Mouse (Mus musculus): ENCODE results near the gene C1ra. TPM values are rescaled to one million over a fixed set of nuclear protein-coding genes. Genes with fewer than 3 reads are reported as not detected.
A peak's percentile ranks its signal among the peaks of the same experiment; 100 is the strongest.
"Not testable (repeated sequence)": the region's sequence is repeated elsewhere in the genome, so short reads cannot be mapped to it uniquely, and the experiment has no call there.

C1ra gene
- polyA plus RNA-seq, 1 experiment from 2014 or later, result 5.1 TPM

DNA sequence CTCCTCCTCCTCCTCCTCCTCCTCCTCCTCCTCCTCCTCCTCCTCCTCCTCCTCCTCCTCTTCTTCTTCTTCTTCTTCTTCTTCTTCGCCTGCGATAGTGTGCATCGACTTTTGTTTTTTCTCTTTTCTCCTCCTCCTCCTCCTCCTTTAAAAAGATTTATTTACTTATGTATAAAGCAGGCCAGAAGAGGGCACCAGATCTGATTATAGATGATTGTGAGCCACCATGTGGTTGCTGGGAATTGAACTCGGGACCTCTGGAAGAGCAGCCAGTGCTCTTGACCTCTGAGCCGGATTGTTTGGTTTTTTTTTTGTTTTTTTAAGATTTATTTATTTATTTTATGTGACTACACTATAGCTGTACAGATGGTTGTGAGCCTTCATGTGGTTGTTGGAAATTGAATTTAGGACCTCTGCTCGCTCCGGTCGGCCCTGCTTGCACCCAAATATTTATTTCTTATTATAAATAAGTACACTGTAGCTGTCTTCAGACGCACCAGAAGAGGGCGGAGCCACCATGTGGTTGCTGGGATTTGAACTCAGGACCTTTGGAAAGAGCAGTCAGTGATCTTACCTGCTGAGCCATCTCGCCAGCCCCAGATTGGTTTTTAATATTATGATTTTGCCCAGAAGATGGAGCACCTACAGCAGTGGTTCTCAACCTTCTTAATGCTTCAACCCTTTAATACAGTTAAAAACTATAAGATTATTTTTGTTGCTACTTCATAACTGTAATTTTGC is 36.7 kb upstream of the C1ra start:
- H3K9me3 ChIP-seq (ENCODE audit: control insufficient read depth, low read length); ATAC-seq; H3K36me3 ChIP-seq (ENCODE audit: control insufficient read depth, insufficient read depth, low read length); H3K4me3 ChIP-seq (ENCODE audit: low read length); H3K9ac ChIP-seq (ENCODE audit: low read depth, low read length); H3K4me2 ChIP-seq (ENCODE audit: low read depth, low read length); H3K27me3 ChIP-seq (replicated peaks; ENCODE audit: control insufficient read depth, insufficient read depth, low read length); H3K27ac ChIP-seq (ENCODE audit: low read length): not testable (repeated sequence)
- WGBS, result 83% methylated on average over 8 of the region's 11 CpGs
- peaks cover 17% of the 10 kb centered on the region for H3K4me1 ChIP-seq (ENCODE audit: control insufficient read depth, insufficient read depth, low read length)

DNA sequence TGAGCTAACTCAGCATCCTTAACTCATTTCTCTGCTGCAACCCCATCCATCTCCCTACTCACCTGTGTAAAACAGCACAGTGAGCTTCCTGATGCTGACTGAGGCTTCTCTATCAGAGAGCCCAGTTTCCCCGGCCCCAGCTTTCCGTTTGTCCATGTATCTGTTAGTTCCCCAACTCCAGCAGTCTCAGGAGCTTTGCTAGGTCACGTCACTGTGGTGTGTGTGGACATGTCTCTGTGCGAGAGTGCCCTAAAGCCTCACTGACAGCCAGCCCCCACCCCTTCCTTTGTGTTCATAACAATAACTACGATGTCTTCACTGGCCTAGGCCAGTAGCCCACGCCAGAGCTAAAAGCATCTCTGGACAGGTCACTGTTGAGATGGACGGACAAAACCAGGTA is 36.0 kb upstream of the C1ra start:
- 86% methylated on average over 7 of the region's 7 CpGs for whole genome bisulfite sequencing
- no peak for ATAC-seq
- H3K27me3 ChIP-seq (replicated peaks; ENCODE audit: control insufficient read depth, insufficient read depth, low read length), result no peaks in the 10 kb centered on the region
- no peak overlapping the region for H3K9ac ChIP-seq (ENCODE audit: low read depth, low read length)
- no peaks in the 10 kb centered on the region for H3K36me3 ChIP-seq (ENCODE audit: control insufficient read depth, insufficient read depth, low read length)
- H3K4me1 ChIP-seq (ENCODE audit: control insufficient read depth, insufficient read depth, low read length), result peaks cover 17% of the 10 kb centered on the region
- H3K4me3 ChIP-seq (ENCODE audit: low read length), result no peak overlapping the region
- no peak overlapping the region for H3K27ac ChIP-seq (ENCODE audit: low read length)
- H3K9me3 ChIP-seq (ENCODE audit: control insufficient read depth, low read length), result no peaks in the 10 kb centered on the region
- no peak overlapping the region for H3K4me2 ChIP-seq (ENCODE audit: low read depth, low read length)

DNA sequence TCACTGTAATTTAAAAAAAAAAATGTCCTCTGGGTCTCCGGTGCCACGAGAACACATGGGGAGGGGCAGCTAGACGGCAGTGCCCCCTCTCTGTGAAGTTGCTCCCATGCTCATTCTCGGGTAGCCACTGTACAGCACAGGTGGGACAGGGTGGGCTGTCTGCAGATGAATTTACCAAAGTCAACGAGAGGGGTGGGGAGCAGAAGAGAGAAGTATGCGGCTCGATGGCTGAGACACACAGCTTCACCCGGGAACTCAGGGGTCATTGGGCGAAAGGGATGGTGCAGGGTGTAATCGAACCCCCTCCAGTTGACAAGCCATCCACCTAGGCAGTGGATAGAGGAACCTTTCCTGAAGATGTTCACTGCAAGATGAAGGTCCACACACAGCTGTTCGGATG is 35.4 kb upstream of the C1ra start:
- H3K4me2 ChIP-seq (ENCODE audit: low read depth, low read length), result no peak overlapping the region
- WGBS, result 83% methylated on average over 11 of the region's 11 CpGs
- H3K36me3 ChIP-seq (ENCODE audit: control insufficient read depth, insufficient read depth, low read length), result no peaks in the 10 kb centered on the region
- no peak overlapping the region for H3K27ac ChIP-seq (ENCODE audit: low read length)
- peaks cover 17% of the 10 kb centered on the region for H3K4me1 ChIP-seq (ENCODE audit: control insufficient read depth, insufficient read depth, low read length)
- no peak overlapping the region for H3K9ac ChIP-seq (ENCODE audit: low read depth, low read length)
- H3K27me3 ChIP-seq (replicated peaks; ENCODE audit: control insufficient read depth, insufficient read depth, low read length), result no peaks in the 10 kb centered on the region
- H3K9me3 ChIP-seq (ENCODE audit: control insufficient read depth, low read length), result no peaks in the 10 kb centered on the region
- no peak overlapping the region for H3K4me3 ChIP-seq (ENCODE audit: low read length)
- no peak for ATAC-seq

DNA sequence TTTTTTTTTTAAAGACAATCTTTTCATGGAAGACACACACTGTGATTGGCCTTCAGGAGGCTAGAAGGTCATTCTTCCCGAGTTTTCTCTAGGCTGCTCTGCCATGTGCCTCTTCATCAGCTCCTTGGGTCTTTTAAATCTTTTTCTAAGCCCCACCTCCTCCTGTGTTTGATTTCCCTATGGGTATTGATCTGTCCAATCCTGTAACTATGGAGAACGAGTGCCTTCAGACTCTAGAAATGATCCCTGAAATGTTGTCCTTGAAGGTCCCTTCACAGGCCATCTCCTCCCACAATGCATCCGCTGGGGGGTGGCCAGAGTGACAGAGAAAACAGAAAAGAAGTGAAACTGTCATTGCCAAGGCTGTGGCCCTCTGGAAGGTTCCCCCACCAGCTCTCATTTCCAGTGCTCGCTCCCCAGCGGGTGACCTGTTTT is 35.0 kb upstream of the C1ra start:
- H3K4me2 ChIP-seq (ENCODE audit: low read depth, low read length), result no peak overlapping the region
- peak overlapping the region; percentile 86 for H3K27ac ChIP-seq (ENCODE audit: low read length)
- no peak overlapping the region for H3K4me3 ChIP-seq (ENCODE audit: low read length)
- no peaks in the 10 kb centered on the region for H3K27me3 ChIP-seq (replicated peaks; ENCODE audit: control insufficient read depth, insufficient read depth, low read length)
- no peaks in the 10 kb centered on the region for H3K9me3 ChIP-seq (ENCODE audit: control insufficient read depth, low read length)
- no peak for ATAC-seq
- WGBS, result 63% methylated on average over 5 of the region's 5 CpGs
- H3K9ac ChIP-seq (ENCODE audit: low read depth, low read length), result 0 out of 2 replicates have a peak overlapping the region, but pooled peaks have one; percentile 24
- H3K36me3 ChIP-seq (ENCODE audit: control insufficient read depth, insufficient read depth, low read length), result no peaks in the 10 kb centered on the region
- peaks cover 17% of the 10 kb centered on the region for H3K4me1 ChIP-seq (ENCODE audit: control insufficient read depth, insufficient read depth, low read length)

DNA sequence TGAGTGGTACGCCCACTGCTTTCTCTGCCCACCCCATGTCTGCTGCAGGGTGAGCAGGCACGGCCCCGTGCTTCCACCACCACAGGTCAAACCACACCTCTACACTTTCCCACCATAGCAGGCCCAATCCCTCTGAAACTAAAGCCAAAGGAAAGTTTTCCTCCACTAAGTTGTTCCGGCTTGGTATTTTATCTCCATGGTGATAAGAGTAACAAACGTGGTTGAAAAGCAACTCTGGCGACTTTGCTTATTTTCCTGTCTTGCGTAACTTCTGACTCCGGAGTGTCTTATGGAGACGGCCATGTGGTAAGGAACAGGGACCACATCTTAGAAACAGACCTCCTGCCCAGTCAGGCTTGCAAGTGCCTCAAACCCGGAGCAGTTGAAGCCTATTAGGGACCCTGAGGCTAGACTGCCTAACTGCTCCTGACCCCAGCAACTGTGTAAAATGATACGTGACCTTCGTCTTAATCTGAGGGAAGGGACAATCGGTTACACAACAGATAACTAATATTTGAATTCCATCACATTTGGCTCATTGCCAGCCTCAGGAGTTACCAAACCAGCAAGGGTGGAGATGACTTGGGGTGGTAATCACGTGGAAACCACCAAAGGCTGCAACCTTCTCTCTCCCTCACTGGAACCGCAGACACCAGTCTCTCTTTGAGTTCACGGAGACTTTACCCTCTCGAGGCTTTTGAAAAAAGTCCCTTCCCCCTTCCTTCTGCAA is 34.1 kb upstream of the C1ra start:
- peak overlapping the region; percentile 86 for H3K27ac ChIP-seq (ENCODE audit: low read length)
- H3K4me2 ChIP-seq (ENCODE audit: low read depth, low read length), result peak overlapping the region; percentile 39; the same call in 1 of the 2 replicates
- H3K4me1 ChIP-seq (ENCODE audit: control insufficient read depth, insufficient read depth, low read length), result peaks cover 17% of the 10 kb centered on the region
- H3K36me3 ChIP-seq (ENCODE audit: control insufficient read depth, insufficient read depth, low read length), result no peaks in the 10 kb centered on the region
- H3K9ac ChIP-seq (ENCODE audit: low read depth, low read length), result 0 out of 2 replicates have a peak overlapping the region, but pooled peaks have one; percentile 2
- WGBS, result 38% methylated on average over 17 of the region's 17 CpGs
- no peak overlapping the region for H3K4me3 ChIP-seq (ENCODE audit: low read length)
- no peaks in the 10 kb centered on the region for H3K9me3 ChIP-seq (ENCODE audit: control insufficient read depth, low read length)
- no peaks in the 10 kb centered on the region for H3K27me3 ChIP-seq (replicated peaks; ENCODE audit: control insufficient read depth, insufficient read depth, low read length)
- ATAC-seq, result peak; percentile 79

DNA sequence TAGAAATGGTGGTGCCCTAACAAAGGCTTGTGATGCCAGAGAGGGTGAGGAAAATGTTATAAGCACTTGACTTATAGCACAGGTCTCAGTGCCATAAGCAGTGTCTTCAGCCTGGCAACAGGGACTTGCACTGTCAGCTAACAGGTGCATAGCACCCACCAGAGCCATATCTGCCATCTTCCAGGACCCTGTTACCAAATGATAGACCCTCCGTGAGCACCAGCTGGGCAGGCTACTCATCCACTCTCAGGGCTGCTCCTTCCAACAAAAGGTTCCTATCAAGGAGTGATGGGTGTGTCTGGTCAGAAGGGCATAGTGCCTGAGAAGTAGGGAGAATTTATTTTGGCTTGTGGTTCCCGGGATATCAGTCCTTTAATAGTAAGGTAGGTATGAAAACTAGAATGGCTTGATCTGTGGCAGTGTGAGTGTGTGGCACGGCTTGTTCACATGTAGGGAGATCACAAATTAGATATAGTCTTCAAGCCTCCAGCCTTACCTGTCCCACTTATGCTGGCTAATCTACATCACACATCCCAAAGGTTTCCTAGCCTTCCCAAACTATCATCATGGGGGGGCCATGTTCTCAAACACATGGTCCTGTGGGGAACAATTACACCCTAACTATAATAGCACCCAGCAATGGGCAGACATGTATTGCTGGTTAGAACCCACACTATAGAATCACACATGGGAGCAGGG is 33.2 kb upstream of the C1ra start:
- Histone ChIP-seq H3K27me3 (replicated peaks; ENCODE audit: control insufficient read depth, insufficient read depth, low read length) (no peaks in the 10 kb centered on the region), H3K4me1 (ENCODE audit: control insufficient read depth, insufficient read depth, low read length) (peaks cover 17% of the 10 kb centered on the region), H3K9ac (ENCODE audit: low read depth, low read length) (0 out of 2 replicates have a peak overlapping the region, but pooled peaks have one; percentile 2), H3K9me3 (ENCODE audit: control insufficient read depth, low read length) (no peaks in the 10 kb centered on the region), H3K4me2 (ENCODE audit: low read depth, low read length) (peak overlapping the region; percentile 29; the same call in 1 of the 2 replicates), H3K36me3 (ENCODE audit: control insufficient read depth, insufficient read depth, low read length) (no peaks in the 10 kb centered on the region), H3K27ac (ENCODE audit: low read length) (peak overlapping the region; percentile 86), H3K4me3 (ENCODE audit: low read length) (no peak overlapping the region)
- WGBS, result 83% methylated on average over 3 of the region's 3 CpGs
- peak; percentile 10; the same call in 1 of the 2 replicates for ATAC-seq

DNA sequence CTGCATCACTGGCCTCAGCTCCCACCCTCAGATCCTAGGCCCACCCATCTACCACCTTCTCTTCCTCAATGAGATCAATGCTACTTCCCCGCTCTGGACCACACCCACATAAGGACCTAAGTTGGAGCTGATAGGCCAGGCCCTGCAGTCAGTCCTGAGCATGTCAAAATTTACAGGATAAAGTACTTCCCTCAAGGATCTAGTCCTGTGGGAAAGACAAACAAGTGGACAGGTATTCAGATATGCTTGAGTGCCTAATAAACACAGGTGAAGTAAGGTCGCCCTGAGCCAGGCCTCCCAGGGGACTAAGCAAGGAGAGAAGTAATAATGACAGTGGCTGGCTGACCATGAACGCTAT is 32.7 kb upstream of the C1ra start:
- Histone ChIP-seq H3K4me3 (ENCODE audit: low read length) (no peak overlapping the region), H3K4me2 (ENCODE audit: low read depth, low read length) (no peak overlapping the region), H3K9me3 (ENCODE audit: control insufficient read depth, low read length) (no peaks in the 10 kb centered on the region), H3K27me3 (replicated peaks; ENCODE audit: control insufficient read depth, insufficient read depth, low read length) (no peaks in the 10 kb centered on the region), H3K9ac (ENCODE audit: low read depth, low read length) (no peak overlapping the region), H3K36me3 (ENCODE audit: control insufficient read depth, insufficient read depth, low read length) (no peaks in the 10 kb centered on the region), H3K27ac (ENCODE audit: low read length) (0 out of 2 replicates have a peak overlapping the region, but pooled peaks have one; percentile 10), H3K4me1 (ENCODE audit: control insufficient read depth, insufficient read depth, low read length) (peaks cover 17% of the 10 kb centered on the region)
- ATAC-seq, result 0 out of 2 replicates have a peak, but pooled peaks have one; percentile 2
- 80% methylated on average over 3 of the region's 3 CpGs for WGBS

DNA sequence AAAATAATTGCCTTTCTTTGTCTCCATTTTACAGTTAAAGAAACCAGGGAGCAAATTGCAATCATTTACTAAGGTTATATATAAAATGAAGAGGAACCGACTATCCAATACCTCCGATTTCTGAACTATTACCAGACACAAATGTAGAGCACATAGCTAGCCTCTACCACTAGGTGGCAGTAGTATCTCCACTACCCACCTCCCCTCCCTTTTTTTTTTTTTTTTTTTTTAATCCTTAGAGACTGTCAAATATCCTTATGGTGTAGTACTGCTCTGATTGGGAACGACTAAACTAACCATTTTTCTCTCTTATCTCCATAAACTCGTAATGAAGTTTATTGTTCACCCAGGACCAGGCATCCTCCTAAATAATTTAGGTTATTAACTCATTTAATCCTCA is 31.9 kb upstream of the C1ra start:
- Histone ChIP-seq H3K27ac (ENCODE audit: low read length) (no peak overlapping the region), H3K4me2 (ENCODE audit: low read depth, low read length) (no peak overlapping the region), H3K4me1 (ENCODE audit: control insufficient read depth, insufficient read depth, low read length) (peaks cover 17% of the 10 kb centered on the region), H3K27me3 (replicated peaks; ENCODE audit: control insufficient read depth, insufficient read depth, low read length) (no peaks in the 10 kb centered on the region), H3K9me3 (ENCODE audit: control insufficient read depth, low read length) (no peaks in the 10 kb centered on the region), H3K36me3 (ENCODE audit: control insufficient read depth, insufficient read depth, low read length) (no peaks in the 10 kb centered on the region), H3K9ac (ENCODE audit: low read depth, low read length) (no peak overlapping the region), H3K4me3 (ENCODE audit: low read length) (no peak overlapping the region)
- 56% methylated on average over 4 of the region's 4 CpGs for WGBS
- no peak for ATAC-seq

DNA sequence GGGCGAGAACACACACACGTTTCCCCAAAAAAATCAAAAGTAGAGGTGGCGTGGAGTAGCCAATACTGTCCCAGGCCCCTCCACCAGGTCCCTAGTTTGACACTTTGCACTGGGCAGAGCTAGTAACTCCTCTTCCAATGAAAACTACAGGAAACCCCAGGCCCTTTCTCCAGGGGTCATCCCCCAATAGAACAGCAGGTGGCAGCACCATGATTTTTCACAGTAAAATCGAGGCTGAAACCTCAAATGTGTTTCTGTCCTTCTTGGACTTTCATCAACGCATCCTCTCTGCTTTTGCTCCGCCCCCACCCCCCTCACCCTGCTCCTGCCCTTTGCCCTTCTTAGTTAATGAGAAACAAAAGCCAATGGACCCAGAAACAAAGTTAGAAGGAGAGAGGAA is 30.6 kb upstream of the C1ra start:
- no peaks in the 10 kb centered on the region for H3K36me3 ChIP-seq (ENCODE audit: control insufficient read depth, insufficient read depth, low read length)
- ATAC-seq, result peak; percentile 34

More for the DNA sequence above, 30.6 kb upstream of the C1ra start:
- Histone ChIP-seq H3K9me3 (ENCODE audit: control insufficient read depth, low read length) (no peaks in the 10 kb centered on the region), H3K27ac (ENCODE audit: low read length) (peak overlapping the region; percentile 52; the same call in 1 of the 2 replicates), H3K27me3 (replicated peaks; ENCODE audit: control insufficient read depth, insufficient read depth, low read length) (no peaks in the 10 kb centered on the region), H3K4me2 (ENCODE audit: low read depth, low read length) (peak overlapping the region; percentile 40), H3K4me1 (ENCODE audit: control insufficient read depth, insufficient read depth, low read length) (peaks cover 17% of the 10 kb centered on the region), H3K9ac (ENCODE audit: low read depth, low read length) (peak overlapping the region; percentile 2; the same call in 1 of the 2 replicates), H3K4me3 (ENCODE audit: low read length) (0 out of 2 replicates have a peak overlapping the region, but pooled peaks have one; percentile 2)
- 35% methylated on average over 6 of the region's 6 CpGs for WGBS
